Mouse (Mus musculus) heart, adult 2 months (tissue): Measurements from ENCODE around the gene Sept1.

Experiments used
- EP300 ChIP-seq: fragments of 200-500 bp; IDR thresholded peaks from 2 replicates; pipeline ENCODE4 v1.6.1; 2011; ENCODE audit warnings: low read depth, low read length, control low read depth; ENCODE audit not compliant: insufficient read depth
- POLR2A ChIP-seq: fragments of 200-500 bp; IDR thresholded peaks from 2 replicates; pipeline ENCODE4 v1.6.1; 2011; ENCODE audit warnings: mild to moderate bottlenecking, low read depth, low read length, control low read depth; ENCODE audit not compliant: insufficient read depth

GRCm38 (mm10) chr7:127208295-127208552, 24.7 kb downstream of the Sept1 start, which contains the start of gene Tbc1d10b:
- TF ChIP-seq POLR2A (no peak), EP300 (no peak)
